Mouse (Mus musculus): ENCODE data around the gene Rbfox3. TPM values are rescaled to one million over a fixed set of nuclear protein-coding genes. Genes with fewer than 3 reads are reported as not detected.

Gene Rbfox3
- polyA plus RNA-seq, 1 experiment from 2014 or later, result 1.2 TPM

- Histone ChIP-seq H3K4me3 (ENCODE audit: low read depth, low read length) (no peak overlapping the region), H3K27ac (ENCODE audit: low read depth, low read length) (no peak overlapping the region), H3K27me3 (replicated peaks; ENCODE audit: control insufficient read depth, insufficient read depth, low read length) (0 out of 2 replicates have a peak, but pooled peaks cover 10% of the 10 kb centered on the region), H3K36me3 (ENCODE audit: control insufficient read depth, insufficient read depth) (no peaks in the 10 kb centered on the region), H3K9ac (ENCODE audit: low read depth, low read length) (no peak overlapping the region), H3K4me1 (replicated peaks; ENCODE audit: control insufficient read depth, insufficient read depth, low read length) (no peaks in the 10 kb centered on the region), H3K9me3 (ENCODE audit: control insufficient read depth) (no peaks in the 10 kb centered on the region), H3K4me2 (replicated peaks; ENCODE audit: low read depth) (no peak overlapping the region)
- TF ChIP-seq CTCF (IDR thresholded peaks at IDR 0.05; ENCODE audit: low read depth), result no peak
- ATAC-seq, result no peak
- 76% methylated on average over 2 of the region's 2 CpGs for WGBS
Observed at GRCm38 (mm10) chr11:118605570-118605969, 305.8 kb downstream of the Rbfox3 start.

DNA sequence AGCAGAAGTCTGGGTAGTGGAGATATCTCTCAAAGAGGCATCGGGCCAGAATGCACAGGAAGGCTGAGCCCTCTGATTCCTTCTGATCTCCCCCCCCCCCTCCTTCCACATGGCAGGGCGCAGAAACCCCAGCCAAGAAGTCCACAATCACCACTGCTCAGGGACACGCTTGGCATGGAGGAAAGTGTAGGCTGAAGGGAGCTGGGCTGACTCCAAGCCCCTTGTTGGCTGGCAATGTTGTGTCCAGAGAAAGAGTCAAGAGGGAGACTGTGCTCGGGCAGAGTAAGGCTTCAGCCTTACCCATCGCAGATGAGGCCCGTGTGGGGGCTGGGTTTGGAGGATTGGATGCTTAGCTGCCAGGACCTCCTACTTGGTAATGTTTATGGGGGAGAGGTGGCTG, 307.2 kb downstream of the Rbfox3 start:
- no peak for TF ChIP-seq CTCF (IDR thresholded peaks at IDR 0.05; ENCODE audit: low read depth)
- 0 out of 2 replicates have a peak, but pooled peaks cover 2% of the 10 kb centered on the region for H3K27me3 ChIP-seq (replicated peaks; ENCODE audit: control insufficient read depth, insufficient read depth, low read length)
- no peak overlapping the region for H3K4me3 ChIP-seq (ENCODE audit: low read depth, low read length)
- H3K4me1 ChIP-seq (replicated peaks; ENCODE audit: control insufficient read depth, insufficient read depth, low read length), result no peaks in the 10 kb centered on the region
- WGBS, result 72% methylated on average over 6 of the region's 6 CpGs
- H3K4me2 ChIP-seq (replicated peaks; ENCODE audit: low read depth), result no peak overlapping the region
- H3K9ac ChIP-seq (ENCODE audit: low read depth, low read length), result no peak overlapping the region
- H3K27ac ChIP-seq (ENCODE audit: low read depth, low read length), result no peak overlapping the region
- no peak for ATAC-seq
- no peaks in the 10 kb centered on the region for H3K36me3 ChIP-seq (ENCODE audit: control insufficient read depth, insufficient read depth)
- H3K9me3 ChIP-seq (ENCODE audit: control insufficient read depth), result no peaks in the 10 kb centered on the region

DNA sequence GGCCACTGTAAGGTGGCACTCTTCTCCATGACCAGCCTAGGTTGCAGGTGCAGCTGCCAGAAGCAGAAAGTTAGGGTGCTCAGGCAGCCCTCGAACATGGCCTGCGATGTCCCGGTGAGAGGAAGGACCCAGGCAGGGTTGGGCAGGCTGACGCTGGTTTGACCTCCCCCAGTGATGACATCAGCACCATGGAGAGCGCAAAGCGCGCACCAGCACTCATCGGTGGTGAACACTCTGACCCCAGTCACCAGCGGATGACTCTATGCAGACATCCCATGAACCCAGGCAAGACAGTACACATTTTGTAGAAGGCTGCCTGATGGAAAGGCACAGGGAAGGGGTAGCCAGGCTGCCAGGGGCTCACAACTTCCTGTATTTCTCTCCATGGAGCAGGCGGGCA, 308.3 kb downstream of the Rbfox3 start:
- no peak overlapping the region for H3K4me3 ChIP-seq (ENCODE audit: low read depth, low read length)
- H3K27ac ChIP-seq (ENCODE audit: low read depth, low read length), result no peak overlapping the region
- H3K9ac ChIP-seq (ENCODE audit: low read depth, low read length), result no peak overlapping the region
- no peaks in the 10 kb centered on the region for H3K4me1 ChIP-seq (replicated peaks; ENCODE audit: control insufficient read depth, insufficient read depth, low read length)
- WGBS, result 5% methylated on average over 10 of the region's 10 CpGs
- no peaks in the 10 kb centered on the region for H3K36me3 ChIP-seq (ENCODE audit: control insufficient read depth, insufficient read depth)
- no peaks in the 10 kb centered on the region for H3K27me3 ChIP-seq (replicated peaks; ENCODE audit: control insufficient read depth, insufficient read depth, low read length)
- no peak for TF ChIP-seq CTCF (IDR thresholded peaks at IDR 0.05; ENCODE audit: low read depth)
- no peaks in the 10 kb centered on the region for H3K9me3 ChIP-seq (ENCODE audit: control insufficient read depth)
- ATAC-seq, result no peak
- no peak overlapping the region for H3K4me2 ChIP-seq (replicated peaks; ENCODE audit: low read depth)

DNA sequence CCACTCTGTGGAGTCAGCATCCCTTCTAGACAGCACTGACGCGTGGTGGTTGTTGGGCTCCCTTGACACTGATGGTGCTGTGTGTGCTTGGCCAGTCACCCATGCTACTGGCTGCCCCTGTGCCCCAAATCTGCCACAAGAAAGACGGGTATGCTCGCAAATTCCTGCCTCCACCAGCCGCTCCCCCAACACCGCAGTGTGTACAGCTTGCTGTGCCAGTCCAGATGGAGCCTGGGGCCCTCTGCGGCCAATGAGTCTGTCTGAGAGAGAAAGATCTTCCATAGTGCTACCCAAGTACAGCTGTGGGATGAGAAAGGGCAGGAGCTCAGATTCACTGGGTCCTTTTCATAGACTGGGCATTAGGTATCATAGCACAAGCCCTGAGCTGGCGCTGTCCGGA, 309.9 kb downstream of the Rbfox3 start:
- ATAC-seq, result no peak
- H3K9me3 ChIP-seq (ENCODE audit: control insufficient read depth), result no peaks in the 10 kb centered on the region
- no peak overlapping the region for H3K27ac ChIP-seq (ENCODE audit: low read depth, low read length)
- no peak overlapping the region for H3K4me2 ChIP-seq (replicated peaks; ENCODE audit: low read depth)
- H3K27me3 ChIP-seq (replicated peaks; ENCODE audit: control insufficient read depth, insufficient read depth, low read length), result no peaks in the 10 kb centered on the region
- H3K4me1 ChIP-seq (replicated peaks; ENCODE audit: control insufficient read depth, insufficient read depth, low read length), result no peaks in the 10 kb centered on the region
- WGBS, result 68% methylated on average over 9 of the region's 9 CpGs
- TF ChIP-seq CTCF (IDR thresholded peaks at IDR 0.05; ENCODE audit: low read depth), result no peak
- H3K36me3 ChIP-seq (ENCODE audit: control insufficient read depth, insufficient read depth), result no peaks in the 10 kb centered on the region
- no peak overlapping the region for H3K4me3 ChIP-seq (ENCODE audit: low read depth, low read length)
- H3K9ac ChIP-seq (ENCODE audit: low read depth, low read length), result no peak overlapping the region

DNA sequence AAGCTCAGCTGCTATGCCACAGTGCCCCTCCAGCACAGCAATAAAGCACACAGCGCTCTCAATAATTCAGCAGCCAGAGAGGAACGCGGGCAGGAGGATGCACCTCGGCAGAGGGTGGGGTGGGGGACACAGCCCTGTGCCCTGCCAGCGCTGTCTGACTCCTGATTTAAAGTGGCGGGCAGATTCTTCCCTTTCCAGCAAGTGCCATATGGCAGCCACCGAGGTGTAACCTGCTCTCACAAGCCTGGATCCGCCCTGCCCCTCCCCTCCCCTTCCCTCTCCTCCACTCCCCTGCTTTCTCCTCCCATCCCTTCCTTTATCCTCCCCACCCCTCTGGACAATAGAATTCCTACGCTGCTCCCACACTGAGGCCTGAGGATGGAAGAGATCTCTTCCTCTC, 311.2 kb downstream of the Rbfox3 start:
- no peak overlapping the region for H3K9ac ChIP-seq (ENCODE audit: low read depth, low read length)
- no peak for ATAC-seq

GRCm38 (mm10) chr11:118598726-118599125, 312.7 kb downstream of the Rbfox3 start:
- no peak overlapping the region for H3K9ac ChIP-seq (ENCODE audit: low read depth, low read length)
- no peak for TF ChIP-seq CTCF (IDR thresholded peaks at IDR 0.05; ENCODE audit: low read depth)
- H3K4me2 ChIP-seq (replicated peaks; ENCODE audit: low read depth), result no peak overlapping the region
- H3K27me3 ChIP-seq (replicated peaks; ENCODE audit: control insufficient read depth, insufficient read depth, low read length), result no peaks in the 10 kb centered on the region
- H3K4me1 ChIP-seq (replicated peaks; ENCODE audit: control insufficient read depth, insufficient read depth, low read length), result no peaks in the 10 kb centered on the region
- no peak for ATAC-seq
- no peaks in the 10 kb centered on the region for H3K36me3 ChIP-seq (ENCODE audit: control insufficient read depth, insufficient read depth)
- H3K4me3 ChIP-seq (ENCODE audit: low read depth, low read length), result no peak overlapping the region
- H3K9me3 ChIP-seq (ENCODE audit: control insufficient read depth), result no peaks in the 10 kb centered on the region
- 62% methylated on average over 5 of the region's 5 CpGs for WGBS
- no peak overlapping the region for H3K27ac ChIP-seq (ENCODE audit: low read depth, low read length)

More for the DNA sequence above, 311.2 kb downstream of the Rbfox3 start:
- H3K9me3 ChIP-seq (ENCODE audit: control insufficient read depth), result no peaks in the 10 kb centered on the region
- no peak overlapping the region for H3K27ac ChIP-seq (ENCODE audit: low read depth, low read length)
- no peak overlapping the region for H3K4me3 ChIP-seq (ENCODE audit: low read depth, low read length)
- WGBS, result 5% methylated on average over 8 of the region's 9 CpGs
- H3K4me1 ChIP-seq (replicated peaks; ENCODE audit: control insufficient read depth, insufficient read depth, low read length), result no peaks in the 10 kb centered on the region
- H3K36me3 ChIP-seq (ENCODE audit: control insufficient read depth, insufficient read depth), result no peaks in the 10 kb centered on the region
- no peak overlapping the region for H3K4me2 ChIP-seq (replicated peaks; ENCODE audit: low read depth)
- no peak for TF ChIP-seq CTCF (IDR thresholded peaks at IDR 0.05; ENCODE audit: low read depth)
- H3K27me3 ChIP-seq (replicated peaks; ENCODE audit: control insufficient read depth, insufficient read depth, low read length), result no peaks in the 10 kb centered on the region

DNA sequence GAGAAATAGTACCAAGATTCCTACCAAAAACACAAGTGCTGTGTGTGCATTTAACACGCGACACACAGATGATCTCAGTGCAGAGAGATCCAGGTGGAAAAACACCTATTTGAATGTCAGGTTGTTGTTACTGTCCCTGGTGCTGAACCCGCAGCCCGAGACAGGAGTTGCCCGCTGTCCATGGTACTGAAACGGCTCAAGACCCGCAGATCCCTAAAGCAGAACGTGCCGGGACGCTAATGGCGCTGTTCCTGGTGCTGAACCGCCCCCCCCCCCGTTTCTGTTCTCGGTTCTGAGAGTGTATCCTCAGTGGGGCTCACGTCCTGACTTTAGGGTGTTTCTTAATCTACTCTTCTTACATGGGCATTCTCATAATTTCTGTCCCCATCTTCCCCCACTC, 326.6 kb downstream of the Rbfox3 start:
- no peaks in the 10 kb centered on the region for H3K27me3 ChIP-seq (replicated peaks; ENCODE audit: control insufficient read depth, insufficient read depth, low read length)
- H3K4me3 ChIP-seq (ENCODE audit: low read depth, low read length), result no peak overlapping the region
- no peak overlapping the region for H3K4me2 ChIP-seq (replicated peaks; ENCODE audit: low read depth)
- peak; percentile 24 for TF ChIP-seq CTCF (IDR thresholded peaks at IDR 0.05; ENCODE audit: low read depth)
- WGBS, result 4% methylated on average over 15 of the region's 15 CpGs
- no peak for ATAC-seq
- no peak overlapping the region for H3K9ac ChIP-seq (ENCODE audit: low read depth, low read length)
- H3K9me3 ChIP-seq (ENCODE audit: control insufficient read depth), result no peaks in the 10 kb centered on the region
- H3K36me3 ChIP-seq (ENCODE audit: control insufficient read depth, insufficient read depth), result no peaks in the 10 kb centered on the region
- H3K27ac ChIP-seq (ENCODE audit: low read depth, low read length), result no peak overlapping the region
- H3K4me1 ChIP-seq (replicated peaks; ENCODE audit: control insufficient read depth, insufficient read depth, low read length), result no peaks in the 10 kb centered on the region

Data from intestine, postnatal 0 days (tissue).